Mouse (Mus musculus) myocyte (in vitro differentiated cells): Measurements from ENCODE around the gene Ptk7.

ENCODE experiments used
- CEBPB ChIP-seq: IDR thresholded peaks from 2 replicates; pipeline ENCODE4 v1.6.1; 2011; ENCODE audit warnings: mild to moderate bottlenecking, moderate library complexity; ENCODE audit not compliant: poor library complexity, insufficient read depth, severe bottlenecking
- E2F4 ChIP-seq: IDR thresholded peaks from one replicate; pipeline ENCODE4 v1.6.1; 2011; ENCODE audit warnings: mild to moderate bottlenecking, control low read depth, moderate library complexity; ENCODE audit not compliant: insufficient read depth
- MAX ChIP-seq: IDR thresholded peaks from one replicate; pipeline ENCODE4 v1.6.1; 2011; ENCODE audit warnings: low read depth, mild to moderate bottlenecking, control low read depth
- MYOD1 ChIP-seq, 3 experiments: IDR thresholded peaks; one replicate each; pipeline ENCODE4 v1.6.1; 2011; ENCODE audit warnings: control low read depth in 2 of 3, low read depth in 2 of 3, mild to moderate bottlenecking in 2 of 3, moderate library complexity in 1 of 3; ENCODE audit not compliant: insufficient read length in 2 of 3, control insufficient read depth in 1 of 3
- POLR2A ChIP-seq: IDR thresholded peaks from one replicate; pipeline ENCODE4 v1.6.1; 2011; ENCODE audit warnings: low read depth, mild to moderate bottlenecking, control low read depth, moderate library complexity; ENCODE audit not compliant: insufficient read length
- POLR2AphosphoS2 ChIP-seq: IDR thresholded peaks from one replicate; pipeline ENCODE4 v1.6.1; 2011; ENCODE audit warnings: low read depth, control low read depth; ENCODE audit not compliant: insufficient read length
- REST ChIP-seq: IDR thresholded peaks from one replicate; pipeline ENCODE4 v1.6.1; 2011; ENCODE audit warnings: mild to moderate bottlenecking, control low read depth, moderate library complexity; ENCODE audit not compliant: insufficient read depth, insufficient read length
- SRF ChIP-seq: IDR thresholded peaks from one replicate; pipeline ENCODE4 v1.6.1; 2011; ENCODE audit warnings: low read depth; ENCODE audit not compliant: control insufficient read depth, insufficient read length
- TCF12 ChIP-seq: IDR thresholded peaks from one replicate; pipeline ENCODE4 v1.6.1; 2011; ENCODE audit warnings: mild to moderate bottlenecking, control low read depth; ENCODE audit not compliant: poor library complexity, insufficient read depth, severe bottlenecking
- USF1 ChIP-seq: IDR thresholded peaks from one replicate; pipeline ENCODE4 v1.6.1; 2011; ENCODE audit warnings: low read depth, mild to moderate bottlenecking, control low read depth, moderate library complexity

DNA sequence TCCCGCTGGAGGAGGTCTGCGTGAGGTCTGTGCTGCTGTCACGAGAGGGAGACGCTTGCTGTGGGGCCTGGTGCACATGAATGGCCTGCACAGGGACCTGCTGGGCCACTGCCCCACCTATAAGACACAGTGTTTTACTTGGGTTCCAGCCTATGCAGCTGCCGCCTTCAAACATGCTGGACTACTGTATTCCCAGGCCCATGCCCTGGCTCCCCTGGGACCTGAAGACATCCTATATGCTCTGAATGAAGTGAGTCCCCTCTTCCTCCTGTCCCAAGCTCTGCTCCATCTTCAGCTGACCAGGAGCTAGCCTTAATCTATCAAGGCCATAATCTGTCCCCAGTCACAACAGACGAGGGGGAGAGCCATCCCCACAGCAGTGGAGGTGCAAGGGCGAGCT, 78.4 kb downstream of the Ptk7 start:
- no peak for TF ChIP-seq POLR2A
- no peak for TF ChIP-seq USF1
- TF ChIP-seq POLR2AphosphoS2: no peak
- TF ChIP-seq E2F4: no peak
- TF ChIP-seq MAX: no peak
- peak in 1 of 3 experiments; percentile 35 for TF ChIP-seq MYOD1 (IDR thresholded peaks at IDR 0.05; ENCODE audit: control insufficient read depth in 1 of 3, insufficient read length in 2 of 3, low read depth in 2 of 3)
- TF ChIP-seq CEBPB: no peak
- TF ChIP-seq REST: no peak
- TF ChIP-seq SRF: no peak
- no peak for TF ChIP-seq TCF12
